Mouse (Mus musculus) lung, postnatal 4 days (tissue): ENCODE measurements at regions not wholly inside any gene's neighbourhood (a gene's known extent, or its start where the extent isn't known, plus 50 kb on each side); places are given as distances from the start of the nearest gene placed in this dataset.
A peak's percentile ranks its signal among the peaks of the same experiment; 100 is the strongest.

Experiments used
- DNase-seq, 2 experiments: peaks; one replicate each; pipeline ENCODE4 v3.0.0; 2021

- peak; percentile 61 to 84 for DNase-seq
Observed at GRCm38 (mm10) chr13:37468304-37469178, 123.5 kb downstream of the Ly86 start.

- DNase-seq = no peak
Observed at GRCm38 (mm10) chr13:37470230-37470907, 125.4 kb downstream of the Ly86 start.

GRCm38 (mm10) chr13:37473359-37473758 is 128.4 kb downstream of the Ly86 start:
- peak; percentile 42 to 56 for DNase-seq

- no peak for DNase-seq
Observed at GRCm38 (mm10) chr13:37475804-37476203, 130.8 kb downstream of the Ly86 start.

- DNase-seq = peak; percentile 55 to 72
Observed at GRCm38 (mm10) chr13:37476256-37477053, 131.4 kb downstream of the Ly86 start.

- peak in 1 of 2 experiments; percentile 4 for DNase-seq
Observed at GRCm38 (mm10) chr13:37477342-37477741, 132.3 kb downstream of the Ly86 start.

- DNase-seq = peak; percentile 78 to 85
Observed at GRCm38 (mm10) chr13:37477749-37478548, 132.9 kb downstream of the Ly86 start.

- DNase-seq = no peak
Observed at GRCm38 (mm10) chr13:37479182-37479691, 134.2 kb downstream of the Ly86 start.

- peak in 1 of 2 experiments; percentile 6 for DNase-seq
Observed at GRCm38 (mm10) chr13:37481514-37481913, 136.5 kb downstream of the Ly86 start.

- DNase-seq = peak; percentile 80 to 90
Observed at GRCm38 (mm10) chr13:37482038-37482437, 137.0 kb downstream of the Ly86 start.

- peak; percentile 86 to 93 for DNase-seq
Observed at GRCm38 (mm10) chr13:37482589-37482988, 137.6 kb downstream of the Ly86 start.

- DNase-seq = peak; percentile 75 to 87
Observed at GRCm38 (mm10) chr13:37483010-37483855, 138.2 kb downstream of the Ly86 start.

- no peak for DNase-seq
Observed at GRCm38 (mm10) chr13:37484631-37485030, 139.6 kb downstream of the Ly86 start.

- DNase-seq = peak; percentile 35 to 71
Observed at GRCm38 (mm10) chr13:37492115-37493001, 147.3 kb downstream of the Ly86 start.

GRCm38 (mm10) chr13:37493331-37493730 is 148.3 kb downstream of the Ly86 start:
- no peak for DNase-seq

- DNase-seq = peak; percentile 52 to 68
Observed at GRCm38 (mm10) chr13:37495272-37495932, 150.4 kb downstream of the Ly86 start.

GRCm38 (mm10) chr13:37497986-37498385 is 153.0 kb downstream of the Ly86 start:
- DNase-seq = no peak

GRCm38 (mm10) chr13:37500668-37501286 is 155.8 kb downstream of the Ly86 start:
- DNase-seq = no peak

- DNase-seq = no peak
Observed at GRCm38 (mm10) chr13:37503449-37503848, 158.4 kb downstream of the Ly86 start.
